In genomic region chr8:104250439-104251367, GRCm38 (mm10) we compare ENCODE assay signal across 1 mouse cellular context.
TF ChIP-seq lines count a peak whose summit lies in the region.

Cklf (plus strand) TSS chr8:104250861.

TF ChIP-seq in CH12.LX, 34 proteins besides CTCF, POLR2A, EP300 and RAD21 (continued from another document):
- TF ChIP-seq NRF1 (IDR thresholded peaks at IDR 0.05; ENCODE audit: low read depth, low read length) (peak; percentile 90), MXI1 (IDR thresholded peaks at IDR 0.05; ENCODE audit: low read depth, low read length) (peak; percentile 80), BHLHE40 (IDR thresholded peaks at IDR 0.05; ENCODE audit: low read depth, low read length) (no peak), UBTF (IDR thresholded peaks at IDR 0.05; ENCODE audit: low read depth, low read length) (peak; percentile 48; the same call in 1 of the 2 replicates), MEF2A (IDR thresholded peaks at IDR 0.05; ENCODE audit: borderline replicate concordance, low read depth, low read length) (no peak; the same call in 1 of the 2 replicates), ZNF384 (IDR thresholded peaks at IDR 0.05; ENCODE audit: low read depth, low read length) (peak; percentile 88), SMC3 (IDR thresholded peaks at IDR 0.05; ENCODE audit: low read depth, low read length) (no peak; the same call in 1 of the 2 replicates), GABPA (IDR thresholded peaks at IDR 0.05; ENCODE audit: insufficient replicate concordance, low read depth, low read length) (no peak), USF2 (conservative IDR thresholded peaks at IDR 0.05; ENCODE audit: low read depth, low read length) (no peak), CHD2 (IDR thresholded peaks at IDR 0.05; ENCODE audit: low read length) (no peak), MAZ (IDR thresholded peaks at IDR 0.05; ENCODE audit: low read depth, low read length) (no peak), HCFC1 (IDR thresholded peaks at IDR 0.05; ENCODE audit: low read depth, low read length) (no peak), TBP (conservative IDR thresholded peaks at IDR 0.05; ENCODE audit: low read depth, low read length) (peak; percentile 82), MAX (IDR thresholded peaks at IDR 0.05; ENCODE audit: low read length) (no peak; the same call in 1 of the 2 replicates), CHD1 (IDR thresholded peaks at IDR 0.05; ENCODE audit: low read depth, low read length) (no peak), ZMIZ1 (IDR thresholded peaks at IDR 0.05; ENCODE audit: low read depth, low read length) (peak; percentile 76; the same call in 1 of the 2 replicates), NELFE (IDR thresholded peaks at IDR 0.05; ENCODE audit: low read depth, low read length) (peak; percentile 95), RCOR1 (conservative IDR thresholded peaks at IDR 0.05; ENCODE audit: low read depth, low read length) (no peak)
